Mouse (Mus musculus) heart, adult 11 months (tissue): ENCODE measurements at regions not wholly inside any gene's neighbourhood (a gene's known extent, or its start where the extent isn't known, plus 50 kb on each side); places are given as distances from the start of the nearest gene placed in this dataset.
A peak's percentile ranks its signal among the peaks of the same experiment; 100 is the strongest.

Source experiments
- DNase-seq: peaks from one replicate; pipeline ENCODE4 v3.0.0; 2022

DNA sequence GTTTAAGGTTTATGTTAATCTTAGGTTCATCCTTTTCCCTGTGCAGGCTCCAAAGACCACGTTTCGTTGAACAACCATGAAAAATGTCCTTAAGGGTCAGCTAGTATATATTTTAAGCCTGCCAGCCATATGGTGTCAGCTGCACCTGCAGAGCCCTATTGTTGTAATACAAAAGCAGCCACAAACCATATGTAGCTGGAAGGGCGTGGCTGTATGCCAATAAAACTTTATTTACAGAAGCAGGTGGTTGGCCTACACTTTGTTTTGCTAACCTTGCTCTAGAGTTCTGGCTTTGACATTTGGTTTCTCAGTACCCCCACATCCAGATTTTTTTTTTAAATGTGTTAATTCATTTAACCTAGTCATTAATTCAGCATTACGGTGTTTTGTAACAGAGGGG lies 711.1 kb upstream of the Car8 start:
- no peak for DNase-seq

DNA sequence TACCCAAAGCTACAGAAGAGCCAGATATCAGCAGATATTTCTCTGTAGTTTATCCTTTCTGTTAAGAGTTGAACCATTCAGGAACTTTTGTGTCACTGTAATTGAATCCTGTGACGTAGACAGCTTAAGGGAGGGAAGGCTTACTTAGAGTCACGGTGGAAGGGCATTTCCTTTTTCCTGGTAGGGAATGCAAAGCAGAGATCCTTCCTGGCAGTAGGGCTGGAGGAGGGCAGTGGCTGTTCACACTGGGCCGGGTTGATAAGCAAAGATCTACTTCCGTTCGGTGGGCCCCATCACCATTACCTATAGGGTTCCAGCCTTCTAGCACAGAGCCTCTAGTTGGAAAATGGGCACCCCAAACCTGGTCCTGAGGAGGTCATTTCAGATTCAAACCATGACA lies 710.7 kb upstream of the Car8 start:
- DNase-seq = no peak

DNA sequence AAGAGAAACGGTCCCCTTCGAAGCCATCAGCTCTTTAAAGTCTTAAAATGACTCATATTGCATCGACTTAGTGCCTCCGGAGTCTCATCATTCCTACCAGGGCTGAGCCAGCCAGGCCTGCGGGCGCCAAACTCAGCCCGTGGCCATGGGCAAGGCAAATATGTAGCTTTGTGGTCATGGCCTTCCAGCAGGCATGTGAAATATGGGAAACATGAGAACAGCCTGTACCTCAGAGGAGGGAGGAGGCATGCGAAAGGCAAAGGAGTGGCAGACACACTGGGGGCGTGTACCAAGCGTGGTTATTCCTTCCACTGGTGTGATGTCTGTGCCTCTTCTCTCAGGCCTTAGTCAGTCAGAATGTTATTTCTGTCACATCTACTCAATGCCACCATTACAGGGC lies 706.3 kb upstream of the Car8 start:
- no peak for DNase-seq

DNA sequence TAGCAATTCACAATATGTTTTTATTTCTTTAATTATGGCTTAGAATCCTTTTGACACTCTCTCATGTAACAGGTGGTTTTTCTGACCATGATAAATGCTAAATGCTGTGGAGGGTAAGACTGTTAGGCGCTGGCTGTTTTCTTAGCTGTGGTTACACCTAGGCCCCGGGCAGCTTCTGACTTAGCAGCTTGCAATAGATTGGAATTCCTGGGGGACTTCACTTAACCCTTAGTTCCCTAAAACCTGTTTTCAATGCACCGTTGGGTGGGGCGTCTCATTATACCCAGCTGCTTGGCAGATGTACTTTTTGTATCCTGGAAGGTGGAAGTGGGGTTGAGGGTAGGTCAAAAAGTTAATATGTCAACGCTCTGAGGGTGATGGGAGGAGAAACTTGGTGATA lies 704.2 kb upstream of the Car8 start:
- no peak for DNase-seq

DNA sequence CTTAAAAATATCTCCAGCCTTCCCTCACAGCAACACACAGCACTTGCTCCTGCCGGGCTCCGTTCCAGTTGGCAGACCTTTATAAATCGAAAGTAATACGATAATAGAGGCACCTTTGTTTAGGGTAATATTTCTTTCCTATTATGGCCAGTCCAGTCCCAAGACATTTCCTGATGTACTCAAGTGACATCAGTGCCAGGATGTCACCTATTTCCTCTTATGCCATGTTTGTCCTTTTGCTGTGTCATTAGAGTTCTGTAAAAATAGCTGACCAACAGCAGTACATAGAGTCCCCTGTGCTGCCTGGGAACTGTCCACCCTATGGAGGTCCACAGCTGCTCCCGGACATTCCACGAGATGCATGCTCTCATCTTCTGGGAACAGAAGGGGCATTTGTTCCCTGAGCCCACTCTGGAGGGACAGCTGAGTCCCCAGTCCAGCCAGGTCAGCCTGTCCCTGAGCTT lies 700.1 kb upstream of the Car8 start:
- peak; percentile 96 for DNase-seq

DNA sequence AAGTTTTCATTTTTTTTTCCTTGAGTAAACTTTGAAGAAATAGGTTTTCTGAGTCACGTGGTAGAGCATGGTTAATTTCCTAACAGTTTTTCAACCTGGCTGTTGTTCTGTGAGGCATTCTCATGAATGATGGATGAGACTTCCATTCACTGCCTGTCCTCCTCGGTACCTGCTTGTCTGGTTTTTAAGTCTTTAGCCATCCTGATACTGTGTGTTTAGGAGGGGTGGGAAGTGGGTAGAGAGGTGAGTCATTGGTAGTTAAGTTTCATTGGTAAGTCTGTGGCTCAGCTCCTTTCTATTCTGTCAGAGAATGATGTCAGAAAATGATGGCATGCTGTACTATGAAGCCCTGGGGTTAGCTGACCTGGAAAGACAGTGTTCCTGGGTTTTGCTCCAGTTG lies 697.1 kb upstream of the Car8 start:
- peak; percentile 40 for DNase-seq

DNA sequence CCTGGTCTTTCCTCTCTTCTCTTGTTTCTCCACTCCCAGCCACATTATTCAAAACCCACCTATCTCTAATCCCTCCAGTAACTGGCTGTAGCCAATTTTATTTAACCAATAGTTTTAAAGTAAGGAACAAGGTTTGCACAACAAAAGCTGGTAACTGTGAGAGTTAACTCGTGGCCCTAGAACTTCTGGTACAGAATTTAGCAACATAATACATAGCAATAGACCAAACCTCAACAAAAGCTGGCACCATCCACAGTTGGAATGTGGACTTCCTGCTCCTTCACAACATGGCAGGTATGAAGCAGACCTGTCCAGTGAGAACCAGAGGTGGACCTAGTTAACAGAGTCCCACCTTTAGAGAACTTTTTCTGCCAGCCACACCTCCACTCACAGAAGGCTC lies 695.7 kb upstream of the Car8 start:
- no peak for DNase-seq

DNA sequence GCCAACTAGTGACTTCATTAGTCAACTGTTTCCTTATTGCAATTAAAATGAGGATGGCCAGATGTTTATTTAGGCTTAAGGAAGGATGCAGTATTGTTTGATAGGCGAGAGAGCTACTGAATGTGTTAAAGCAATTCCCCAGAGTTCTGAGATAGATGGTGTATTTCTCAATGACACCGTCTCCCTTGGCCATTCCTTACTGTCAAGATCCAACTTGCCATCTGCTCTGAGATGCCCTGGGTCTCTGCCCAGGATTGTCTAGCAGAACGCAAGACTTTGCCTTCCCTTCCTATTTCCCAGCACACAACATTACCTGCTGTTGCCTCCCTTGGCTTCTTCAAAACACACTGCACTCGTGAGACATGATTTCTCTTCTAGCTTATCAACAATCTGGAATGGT lies 690.5 kb upstream of the Car8 start:
- peak; percentile 22 for DNase-seq

DNA sequence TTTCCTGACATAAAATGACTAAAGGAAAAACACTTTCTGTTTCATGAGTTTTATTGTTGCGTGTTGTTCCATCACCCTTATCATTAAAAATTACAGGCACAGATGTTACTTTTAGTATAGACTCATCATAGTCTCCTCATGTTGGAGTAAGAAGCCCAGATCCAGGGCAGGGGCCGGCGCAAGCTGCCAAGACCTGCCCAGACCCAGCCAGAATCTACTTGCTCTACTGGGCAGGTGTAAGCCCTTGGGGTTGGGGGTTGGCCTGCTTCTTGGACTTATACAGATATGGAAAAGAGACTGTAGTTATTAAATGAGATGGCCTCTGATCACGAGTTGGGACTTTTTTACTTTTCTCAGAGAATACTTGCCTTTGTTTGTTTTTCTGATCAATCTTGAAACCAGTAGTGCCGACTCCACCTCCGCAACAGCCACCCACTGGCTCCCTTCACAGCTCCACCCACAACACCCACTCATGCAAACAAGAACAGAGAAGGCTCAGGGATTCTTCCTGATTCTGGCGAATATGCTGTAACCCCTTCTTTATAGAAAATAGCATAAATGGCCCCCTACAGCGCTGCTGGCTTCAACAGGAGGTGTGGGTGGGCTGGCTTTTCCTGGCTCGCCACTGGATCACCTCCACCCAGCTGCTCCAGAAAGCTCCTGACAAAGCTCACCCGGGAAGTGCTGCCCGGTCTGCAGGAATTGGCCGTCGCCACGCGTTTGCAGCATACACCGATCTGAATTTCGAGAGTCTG lies 689.9 kb upstream of the Car8 start:
- DNase-seq = peak; percentile 88

DNA sequence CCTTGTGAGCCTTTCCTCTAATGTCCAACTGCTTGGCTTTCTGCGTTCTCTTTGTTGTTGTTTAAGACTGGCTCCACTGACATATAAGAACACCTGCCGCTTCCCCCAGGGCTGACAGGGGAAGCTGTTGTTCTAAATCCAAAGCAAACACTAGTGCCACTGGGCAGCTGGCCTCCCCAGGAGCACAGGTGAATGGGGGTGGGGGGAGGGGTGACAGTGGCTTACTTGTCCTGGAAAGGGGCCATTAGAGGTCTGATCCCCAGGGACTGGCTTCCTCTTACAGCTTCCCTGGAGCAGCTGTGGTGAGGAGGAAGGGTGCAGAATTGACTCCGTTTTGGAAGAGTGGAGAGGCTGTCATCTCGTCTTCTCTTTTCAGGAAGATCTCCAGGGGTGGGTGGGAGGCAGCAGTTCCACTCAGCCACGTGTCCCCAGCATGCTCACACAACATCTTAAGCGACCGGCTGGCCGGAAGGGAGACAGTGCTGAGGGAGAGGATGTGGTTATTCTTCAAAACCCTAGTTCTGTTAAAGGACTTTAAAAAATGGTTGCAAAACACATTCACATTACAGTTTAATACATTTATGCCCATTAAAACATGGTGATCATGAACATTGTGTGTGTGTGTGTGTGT lies 688.5 kb upstream of the Car8 start:
- DNase-seq = peak; percentile 93

DNA sequence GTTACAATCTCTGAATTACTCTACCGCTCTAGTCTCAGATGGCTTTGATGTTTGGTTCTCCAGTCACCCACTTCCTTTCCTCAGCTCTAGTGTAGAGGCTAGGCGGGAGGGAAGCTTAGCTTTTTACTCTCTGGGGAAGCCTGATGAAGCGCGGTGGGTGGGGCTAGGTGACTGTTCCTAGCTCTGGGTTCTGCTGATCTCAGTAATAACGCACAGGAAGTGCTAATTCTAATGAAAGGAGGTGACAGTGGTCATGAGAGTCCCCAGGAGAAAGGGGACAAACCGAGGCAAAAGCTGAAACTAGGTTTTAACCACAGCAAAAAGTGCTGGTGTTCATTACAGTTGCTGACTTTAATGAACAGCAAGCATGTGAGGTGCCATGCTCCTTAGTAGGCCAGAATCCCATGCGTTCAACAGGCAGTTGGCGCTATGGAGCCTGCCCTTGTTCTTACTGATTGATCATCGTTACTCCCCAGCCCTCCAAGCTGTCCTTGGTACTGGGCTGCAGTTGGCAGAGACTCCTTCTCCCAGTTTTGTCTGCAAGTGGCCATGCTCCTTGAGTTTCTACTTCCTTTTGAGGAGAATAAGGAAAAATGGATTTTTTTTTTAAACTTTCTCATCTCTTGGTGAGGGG lies 687.9 kb upstream of the Car8 start:
- DNase-seq = peak; percentile 83

DNA sequence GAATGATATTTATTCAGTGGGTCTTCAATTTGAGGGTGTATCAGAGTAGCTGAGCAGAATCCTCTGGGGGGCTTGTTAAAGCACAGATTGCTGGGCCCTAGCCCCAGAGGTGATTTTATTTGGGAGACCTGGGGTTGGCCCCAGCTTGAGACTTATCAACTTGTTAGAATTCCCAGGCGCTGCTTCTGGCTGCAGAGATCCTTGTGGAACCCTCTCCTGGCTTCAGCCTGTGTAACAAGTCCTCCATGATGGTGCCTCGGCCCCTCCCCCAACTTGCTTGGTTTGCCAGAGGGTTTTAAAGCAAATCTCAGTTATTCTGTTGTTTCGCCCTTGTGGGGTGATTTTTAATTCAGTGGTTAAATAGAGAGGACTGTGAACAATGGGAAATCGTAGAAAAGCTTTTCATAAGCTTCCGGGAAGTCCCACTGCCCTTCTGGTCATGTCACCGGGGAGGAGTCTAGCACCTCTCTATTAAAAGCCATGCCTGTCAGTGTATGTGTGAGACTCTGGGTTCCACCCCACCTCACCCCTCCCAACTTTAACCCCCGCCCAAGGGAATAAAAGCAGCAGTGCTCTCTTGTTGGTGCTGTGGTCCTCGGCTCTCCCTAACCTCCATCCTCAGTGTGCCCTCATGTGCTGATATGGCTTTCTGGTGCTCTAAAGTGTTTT lies 684.0 kb upstream of the Car8 start:
- peak; percentile 87 for DNase-seq

DNA sequence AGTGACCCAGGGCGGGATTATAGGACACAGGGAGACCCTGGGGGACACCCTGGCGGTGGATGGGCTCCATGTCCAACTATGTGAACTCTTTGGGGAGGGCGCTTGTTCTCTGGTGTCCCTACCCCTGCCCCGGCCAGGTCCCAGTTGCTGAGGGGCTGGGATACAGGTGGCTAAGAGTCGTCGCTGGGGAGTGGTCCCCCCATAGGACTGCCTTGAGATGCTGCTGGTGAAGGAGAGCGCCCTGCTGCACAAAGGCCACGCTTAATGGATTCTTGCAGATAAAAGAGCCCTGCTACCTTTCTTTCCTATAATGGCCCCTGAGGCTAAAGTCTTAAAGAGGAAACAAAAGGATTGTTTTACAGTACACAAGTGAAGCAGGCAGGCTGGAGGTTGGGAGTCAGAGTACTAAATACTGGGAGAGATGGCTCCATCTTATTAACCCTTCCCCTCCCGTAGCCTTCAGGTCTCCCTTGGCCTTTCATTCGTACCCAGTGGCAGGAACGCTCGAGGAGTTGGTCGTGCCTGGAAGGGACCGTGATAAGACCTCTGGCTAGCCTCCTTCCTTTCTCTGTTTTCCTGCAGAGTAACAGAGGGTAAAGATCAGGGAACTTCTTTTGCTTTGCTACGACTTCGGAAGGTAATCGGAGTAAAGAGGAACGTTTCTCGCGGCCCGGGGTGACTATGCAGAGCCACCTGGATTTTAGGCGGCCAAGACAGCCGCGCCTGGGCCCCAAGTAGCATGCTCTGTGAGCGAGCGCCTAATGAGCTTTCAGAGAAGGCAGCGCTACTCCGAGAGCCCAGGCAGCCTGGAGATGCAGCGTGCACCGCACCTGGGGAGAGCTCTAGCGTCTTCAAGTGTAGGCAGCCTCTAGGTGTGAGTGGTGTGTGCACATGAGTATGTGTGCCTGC lies 682.9 kb upstream of the Car8 start:
- DNase-seq = peak; percentile 77

DNA sequence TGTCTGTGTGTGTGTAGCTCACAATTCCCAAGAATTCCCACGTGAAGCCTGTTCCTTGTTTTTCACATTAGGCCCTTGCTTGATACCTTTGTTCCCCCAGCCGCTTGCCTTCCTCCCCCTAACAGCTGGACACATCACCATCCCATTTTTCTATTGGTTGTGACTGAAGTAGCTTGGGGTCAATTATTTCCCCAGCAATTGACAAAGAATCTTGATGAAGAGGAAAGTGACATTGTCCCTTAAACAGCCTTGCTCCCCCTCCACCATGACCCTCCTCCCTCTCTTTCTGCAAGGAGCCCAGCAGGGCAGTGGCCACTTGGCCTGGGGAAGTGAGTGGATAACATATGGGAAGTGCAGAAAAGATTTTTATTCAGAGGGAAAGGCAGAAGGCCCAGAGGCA lies 681.5 kb upstream of the Car8 start:
- no peak for DNase-seq

DNA sequence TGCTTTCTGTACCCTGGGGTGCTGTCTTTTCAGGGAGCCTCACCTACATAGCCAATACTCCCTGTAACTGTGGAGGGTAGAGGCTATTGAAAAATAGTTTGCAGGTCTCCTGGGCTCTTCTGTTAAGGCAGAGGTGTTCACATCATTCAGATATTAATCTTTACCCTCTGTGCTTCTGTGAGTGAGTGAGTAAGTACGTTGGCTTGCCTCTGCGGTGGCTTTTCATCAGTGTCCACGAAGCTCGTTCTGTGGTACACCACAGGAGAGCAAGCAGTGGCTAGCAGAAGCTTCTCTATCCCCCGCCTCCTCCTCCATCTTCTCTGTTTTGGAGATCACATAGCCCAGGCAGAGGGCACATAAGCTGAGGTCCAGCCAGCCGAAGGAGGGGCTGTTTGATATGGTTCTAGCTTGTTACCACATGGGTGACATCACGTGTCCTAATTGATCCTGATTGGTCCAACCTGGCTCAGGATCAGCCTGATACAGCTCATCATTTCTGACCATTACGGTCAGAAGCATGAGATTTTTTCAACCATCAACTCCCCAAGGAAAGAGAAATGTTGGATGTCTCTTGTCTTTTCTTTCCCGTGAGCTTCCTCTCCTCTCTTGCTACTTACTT lies 680.6 kb upstream of the Car8 start:
- peak; percentile 72 for DNase-seq
